Mouse (Mus musculus) kidney, embryonic 14.5 days (tissue): ENCODE measurements around the gene Vasn. TPM values are rescaled to one million over a fixed set of nuclear protein-coding genes. Genes with fewer than 3 reads are reported as not detected.
A peak's percentile ranks its signal among the peaks of the same experiment; 100 is the strongest.

Experiments used
- ATAC-seq: fragments of 200-750 bp; cut with Nextera tagmentation; 2 replicates; pipeline ENCODE4 v1.8.0; 2017; ENCODE audit warnings: moderate number of reproducible peaks, mild to moderate bottlenecking, moderate TSS enrichment, moderate library complexity; ENCODE audit not compliant: low FRiP score, low TSS enrichment
- H3K27ac ChIP-seq: fragments of 300-500 bp; sonication (generic); 2 replicates; pipeline ENCODE4 v1.5.1; 2014; ENCODE audit warnings: low read depth, mild to moderate bottlenecking, low read length, moderate library complexity, mixed read lengths
- H3K27me3 ChIP-seq: fragments of 300-500 bp; sonication (generic); 2 replicates; pipeline ENCODE4 v1.6.1; 2014; ENCODE audit warnings: mild to moderate bottlenecking, low read length; ENCODE audit not compliant: control insufficient read depth, insufficient read depth
- H3K36me3 ChIP-seq: fragments of 300-500 bp; sonication (generic); 2 replicates; pipeline ENCODE4 v1.6.1; 2014; ENCODE audit warnings: low read length, mixed read lengths; ENCODE audit not compliant: control insufficient read depth, insufficient read depth
- H3K4me1 ChIP-seq: fragments of 300-500 bp; sonication (generic); 2 replicates; pipeline ENCODE4 v1.6.1; 2014; ENCODE audit warnings: low read length, mixed read lengths; ENCODE audit not compliant: control insufficient read depth, insufficient read depth
- H3K4me2 ChIP-seq: fragments of 300-500 bp; sonication (generic); replicated peaks from 2 replicates; pipeline ENCODE4 v1.6.1; 2014; ENCODE audit warnings: low read depth, mild to moderate bottlenecking, low read length
- H3K4me3 ChIP-seq: fragments of 300-500 bp; sonication (generic); 2 replicates; pipeline ENCODE4 v1.5.1; 2014; ENCODE audit warnings: mild to moderate bottlenecking, low read length
- H3K9ac ChIP-seq: fragments of 300-500 bp; sonication (generic); 2 replicates; pipeline ENCODE4 v1.6.1; 2014; ENCODE audit warnings: low read depth, mild to moderate bottlenecking, low read length, moderate library complexity
- H3K9me3 ChIP-seq: fragments of 300-500 bp; sonication (generic); 2 replicates; pipeline ENCODE4 v1.6.1; 2016; ENCODE audit warnings: low read length; ENCODE audit not compliant: control insufficient read depth
- WGBS: fragments of 180-500 bp; shearing (Covaris S2); extraction: QIAGEN DNeasy Blood & Tissue Kit; methylation state at CpG from one replicate; pipeline ENCODE4 v1.1.7; 2014; 5-methylcytosine and 5-hydroxymethylcytosine counted together
- polyA plus RNA-seq: library from polyadenylated mRNA; unstranded; fragments of >200 nt; fragmentation: Nextera tagmentation; extraction: Ambion mirVana; gene quantifications from 2 replicates; pipeline ENCODE4 v1.2.1, GENCODE M21; 2014

The Vasn gene
- polyA plus RNA-seq, 1 experiment from 2014 or later = 16.1 TPM

GRCm38 (mm10) chr16:4604293-4604837 is 35.4 kb upstream of the Vasn start:
- H3K9me3 ChIP-seq = no peaks in the 10 kb centered on the region
- peaks cover 9% of the 10 kb centered on the region for H3K36me3 ChIP-seq
- peaks cover 81% of the 10 kb centered on the region for H3K4me1 ChIP-seq
- WGBS = 52% methylated on average over 11 of the region's 11 CpGs
- H3K9ac ChIP-seq = peak overlapping the region; percentile 46; the same call in 1 of the 2 replicates
- H3K4me3 ChIP-seq = no peak overlapping the region
- no peak overlapping the region; the same call in 1 of the 2 replicates for H3K4me2 ChIP-seq
- H3K27ac ChIP-seq = peak overlapping the region; percentile 85
- no peak for ATAC-seq
- H3K27me3 ChIP-seq = no peaks in the 10 kb centered on the region

DNA sequence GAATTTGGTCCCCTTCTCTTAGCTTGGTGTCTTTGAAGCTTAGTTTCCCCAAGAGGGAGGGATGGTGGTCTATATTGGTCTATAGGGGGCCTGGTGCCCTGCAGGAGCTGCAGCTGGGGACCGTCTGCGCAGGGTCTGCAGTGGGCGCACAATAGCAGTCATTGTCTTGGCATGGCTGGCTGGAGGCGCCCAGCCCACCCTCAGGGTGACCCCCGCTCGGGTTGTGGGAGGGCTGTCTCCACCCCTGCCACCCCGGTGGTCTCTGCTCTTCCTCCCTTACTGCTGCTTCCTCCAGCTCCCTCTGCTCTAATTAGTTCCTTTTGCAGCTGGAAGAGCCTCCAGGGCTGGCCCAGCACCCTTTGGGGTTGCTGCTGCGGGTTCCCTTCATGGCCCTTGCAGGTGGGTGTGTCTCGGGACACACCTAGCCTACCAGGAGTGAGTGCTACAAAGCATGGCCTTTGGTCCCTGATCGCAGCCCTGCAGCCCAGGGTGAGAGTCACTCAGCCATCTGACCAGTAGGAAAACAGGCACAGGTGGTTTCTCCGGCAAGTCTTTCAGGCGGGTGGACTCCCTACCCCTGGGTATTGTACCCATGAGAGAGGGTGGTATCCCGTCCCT is 34.1 kb upstream of the Vasn start:
- 37% methylated on average over 13 of the region's 13 CpGs for WGBS
- H3K4me3 ChIP-seq = no peak overlapping the region
- H3K9ac ChIP-seq = no peak overlapping the region; the same call in 1 of the 2 replicates
- no peaks in the 10 kb centered on the region for H3K9me3 ChIP-seq
- peak overlapping the region; percentile 57 for H3K27ac ChIP-seq
- peaks cover 70% of the 10 kb centered on the region for H3K4me1 ChIP-seq
- peaks cover 21% of the 10 kb centered on the region for H3K36me3 ChIP-seq
- no peaks in the 10 kb centered on the region for H3K27me3 ChIP-seq
- 0 out of 2 replicates have a peak overlapping the region, but pooled peaks have one; percentile 5 for H3K4me2 ChIP-seq
- no peak for ATAC-seq

- H3K27ac ChIP-seq = peak overlapping the region; percentile 42; the same call in 1 of the 2 replicates
- peaks cover 31% of the 10 kb centered on the region for H3K36me3 ChIP-seq
- no peaks in the 10 kb centered on the region for H3K27me3 ChIP-seq
- WGBS = 13% methylated on average over 5 of the region's 5 CpGs
- peak overlapping the region; percentile 12; the same call in 1 of the 2 replicates for H3K9ac ChIP-seq
- H3K4me3 ChIP-seq = no peak overlapping the region
- no peaks in the 10 kb centered on the region for H3K9me3 ChIP-seq
- H3K4me2 ChIP-seq = no peak overlapping the region
- no peak for ATAC-seq
- peaks cover 68% of the 10 kb centered on the region for H3K4me1 ChIP-seq
Observed at GRCm38 (mm10) chr16:4606431-4607084, 33.2 kb upstream of the Vasn start.

DNA sequence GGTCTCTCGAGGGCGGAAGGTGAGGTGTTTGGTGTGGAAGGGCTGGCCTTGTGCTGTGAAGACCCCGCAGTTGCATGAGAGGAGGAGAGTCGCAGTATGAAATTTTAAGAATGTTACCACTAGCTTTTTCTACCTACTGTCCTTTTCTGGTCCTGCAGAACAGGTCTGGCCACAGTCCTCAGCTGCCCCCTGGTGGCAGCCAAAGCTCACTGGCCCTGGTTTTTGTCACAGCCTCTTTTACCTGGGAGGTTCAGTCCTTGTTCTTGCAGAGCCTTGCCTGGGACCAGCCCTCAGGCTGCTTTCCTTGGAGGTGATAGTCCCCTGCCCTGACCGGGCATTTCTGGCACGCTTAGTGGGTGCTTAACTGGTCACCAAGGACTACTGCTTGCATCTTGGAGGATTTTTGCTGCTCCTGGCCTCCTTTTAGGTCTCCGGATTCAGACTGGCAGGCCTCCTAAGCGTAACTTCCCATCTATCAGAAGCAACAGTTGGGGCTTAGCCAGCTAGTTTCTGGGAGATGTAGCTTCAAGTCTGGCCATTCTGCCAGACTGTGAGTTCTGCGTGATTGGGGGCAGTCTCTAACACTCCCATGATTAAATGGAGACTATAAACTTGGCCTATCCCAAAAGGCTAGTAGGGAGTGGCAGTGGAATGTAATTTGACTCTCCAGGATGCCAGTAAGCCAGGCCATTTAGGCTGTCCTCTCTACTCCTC is 31.8 kb upstream of the Vasn start:
- H3K9ac ChIP-seq = no peak overlapping the region
- H3K4me1 ChIP-seq = peaks cover 57% of the 10 kb centered on the region
- no peak overlapping the region for H3K4me2 ChIP-seq
- 42% methylated on average over 9 of the region's 9 CpGs for WGBS
- peak overlapping the region; percentile 2; the same call in 1 of the 2 replicates for H3K27ac ChIP-seq
- H3K36me3 ChIP-seq = peaks cover 44% of the 10 kb centered on the region
- ATAC-seq = peak; percentile 22; the same call in 1 of the 2 replicates
- no peaks in the 10 kb centered on the region for H3K27me3 ChIP-seq
- no peak overlapping the region for H3K4me3 ChIP-seq
- no peaks in the 10 kb centered on the region for H3K9me3 ChIP-seq

GRCm38 (mm10) chr16:4608532-4609059 is 31.1 kb upstream of the Vasn start:
- Histone ChIP-seq H3K4me1 (peaks cover 50% of the 10 kb centered on the region), H3K4me2 (no peak overlapping the region), H3K4me3 (no peak overlapping the region), H3K9me3 (no peaks in the 10 kb centered on the region), H3K36me3 (peaks cover 50% of the 10 kb centered on the region), H3K27ac (peak overlapping the region; percentile 2; the same call in 1 of the 2 replicates), H3K27me3 (no peaks in the 10 kb centered on the region), H3K9ac (no peak overlapping the region)
- ATAC-seq = no peak
- 61% methylated on average over 17 of the region's 19 CpGs for WGBS

DNA sequence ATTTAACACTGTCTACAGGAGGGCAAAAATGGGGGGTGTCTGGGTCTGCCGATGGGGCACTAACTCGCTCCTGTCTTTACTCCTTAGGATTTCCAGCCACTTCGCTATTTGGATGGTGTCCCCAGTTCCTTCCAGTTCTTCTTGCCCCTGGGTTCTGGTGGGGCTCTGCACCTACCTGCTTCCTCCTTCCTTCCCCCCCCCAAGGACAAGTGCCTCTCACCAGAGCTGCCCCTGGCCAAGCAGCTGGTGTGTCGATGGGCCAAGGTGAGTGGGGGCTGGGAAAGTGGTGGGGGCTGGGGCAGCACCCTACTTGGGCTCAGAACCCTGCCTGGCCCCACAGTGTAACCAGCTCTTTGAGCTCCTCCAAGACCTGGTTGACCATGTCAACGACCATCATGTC is 28.5 kb upstream of the Vasn start:
- H3K27me3 ChIP-seq = no peaks in the 10 kb centered on the region
- H3K9ac ChIP-seq = no peak overlapping the region
- 87% methylated on average over 5 of the region's 5 CpGs for WGBS
- no peak for ATAC-seq
- H3K4me3 ChIP-seq = no peak overlapping the region
- no peak overlapping the region for H3K4me2 ChIP-seq
- peaks cover 76% of the 10 kb centered on the region for H3K36me3 ChIP-seq
- H3K9me3 ChIP-seq = no peaks in the 10 kb centered on the region
- peaks cover 25% of the 10 kb centered on the region for H3K4me1 ChIP-seq
- no peak overlapping the region for H3K27ac ChIP-seq

- no peak for ATAC-seq
- no peaks in the 10 kb centered on the region for H3K27me3 ChIP-seq
- H3K27ac ChIP-seq = no peak overlapping the region
- no peaks in the 10 kb centered on the region for H3K9me3 ChIP-seq
- no peak overlapping the region for H3K9ac ChIP-seq
- H3K36me3 ChIP-seq = peaks cover 79% of the 10 kb centered on the region
- 92% methylated on average over 7 of the region's 7 CpGs for WGBS
- no peak overlapping the region for H3K4me2 ChIP-seq
- H3K4me1 ChIP-seq = peaks cover 20% of the 10 kb centered on the region
- H3K4me3 ChIP-seq = no peak overlapping the region
Observed at GRCm38 (mm10) chr16:4611676-4612075, 28.1 kb upstream of the Vasn start.

DNA sequence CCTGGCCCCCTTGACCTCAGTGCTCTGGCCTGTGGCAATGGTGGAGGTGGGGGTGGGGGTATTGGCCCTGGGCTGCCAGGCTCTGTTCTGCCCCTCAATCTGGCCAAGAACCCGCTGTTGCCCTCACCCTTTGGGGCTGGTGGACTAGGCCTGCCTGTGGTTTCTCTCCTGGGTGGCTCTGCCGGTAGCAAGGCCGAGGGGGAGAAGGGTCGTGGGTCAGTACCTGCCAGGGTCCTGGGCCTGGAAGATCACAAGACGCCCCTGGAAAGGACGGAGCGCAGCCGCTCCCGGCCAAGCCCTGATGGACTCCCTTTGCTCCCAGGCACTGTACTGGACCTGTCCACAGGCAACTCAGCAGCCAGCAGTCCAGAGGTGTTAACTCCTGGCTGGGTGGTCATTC is 26.0 kb upstream of the Vasn start:
- Histone ChIP-seq H3K36me3 (peaks cover 87% of the 10 kb centered on the region), H3K4me1 (0 out of 2 replicates have a peak, but pooled peaks cover 1% of the 10 kb centered on the region), H3K9ac (no peak overlapping the region), H3K4me3 (no peak overlapping the region), H3K27ac (no peak overlapping the region), H3K4me2 (no peak overlapping the region), H3K27me3 (no peaks in the 10 kb centered on the region), H3K9me3 (no peaks in the 10 kb centered on the region; the same call in 1 of the 2 replicates)
- no peak for ATAC-seq
- 87% methylated on average over 9 of the region's 9 CpGs for WGBS
